Mouse (Mus musculus): ENCODE measurements at regions not wholly inside any gene's neighbourhood (a gene's known extent, or its start where the extent isn't known, plus 50 kb on each side); places are given as distances from the start of the nearest gene placed in this dataset.
A peak's percentile ranks its signal among the peaks of the same experiment; 100 is the strongest.

- H3K4me2 ChIP-seq, result no peak overlapping the region
- WGBS, result 70% methylated on average over 3 of the region's 3 CpGs
- H3K4me3 ChIP-seq, result no peak overlapping the region
- no peaks in the 10 kb centered on the region for H3K9me3 ChIP-seq
- no peaks in the 10 kb centered on the region for H3K36me3 ChIP-seq
- no peak overlapping the region for H3K27ac ChIP-seq
- no peak overlapping the region for H3K9ac ChIP-seq
- no peak for ATAC-seq (ENCODE audit: insufficient number of reproducible peaks, insufficient read depth, low FRiP score, low TSS enrichment, low read depth)
- no peaks in the 10 kb centered on the region for H3K4me1 ChIP-seq
- H3K27me3 ChIP-seq, result no peaks in the 10 kb centered on the region
Measured at GRCm38 (mm10) chr4:99394244-99394643, 98.5 kb downstream of the Gm12689 start.

- H3K9ac ChIP-seq, result no peak overlapping the region
- H3K27me3 ChIP-seq, result no peaks in the 10 kb centered on the region
- no peaks in the 10 kb centered on the region for H3K36me3 ChIP-seq
- ATAC-seq (ENCODE audit: insufficient number of reproducible peaks, insufficient read depth, low FRiP score, low TSS enrichment, low read depth), result no peak
- no peaks in the 10 kb centered on the region for H3K9me3 ChIP-seq
- no peak overlapping the region for H3K4me3 ChIP-seq
- no peak overlapping the region for H3K4me2 ChIP-seq
- WGBS, result 79% methylated on average over 7 of the region's 7 CpGs
- no peak overlapping the region for H3K27ac ChIP-seq
- no peaks in the 10 kb centered on the region for H3K4me1 ChIP-seq
Measured at GRCm38 (mm10) chr4:99407466-99407865, 111.8 kb downstream of the Gm12689 start.

DNA sequence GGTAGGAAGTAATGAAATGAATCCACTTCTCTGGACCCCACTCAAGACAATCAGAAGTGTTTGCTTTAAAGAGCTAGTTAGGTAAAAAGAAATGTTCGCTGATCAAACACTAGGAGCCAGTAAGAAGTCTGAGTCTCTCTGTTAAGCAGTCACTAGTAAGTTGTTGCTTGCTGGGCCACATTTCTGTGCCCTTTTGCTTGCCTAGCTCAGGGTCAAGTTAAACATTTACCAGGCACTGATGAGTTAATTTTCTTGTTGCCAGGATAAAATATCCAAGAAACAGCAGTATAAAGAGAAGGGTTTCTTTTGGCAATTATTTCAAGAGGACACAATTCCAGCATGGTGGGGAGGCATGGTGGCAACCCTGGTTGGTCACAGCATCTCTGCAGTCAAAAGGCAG lies 127.7 kb downstream of the Gm12689 start:
- H3K4me2 ChIP-seq, result no peak overlapping the region
- no peaks in the 10 kb centered on the region for H3K36me3 ChIP-seq
- no peak overlapping the region for H3K27ac ChIP-seq
- no peak overlapping the region for H3K4me3 ChIP-seq
- no peaks in the 10 kb centered on the region for H3K4me1 ChIP-seq
- H3K27me3 ChIP-seq, result no peaks in the 10 kb centered on the region
- no peak overlapping the region for H3K9ac ChIP-seq
- H3K9me3 ChIP-seq, result no peaks in the 10 kb centered on the region
- ATAC-seq (ENCODE audit: insufficient number of reproducible peaks, insufficient read depth, low FRiP score, low TSS enrichment, low read depth), result no peak
- 89% methylated on average over 1 of the region's 1 CpGs for WGBS

- Histone ChIP-seq H3K9me3 (no peaks in the 10 kb centered on the region), H3K9ac (no peak overlapping the region), H3K27me3 (peaks cover 4% of the 10 kb centered on the region; the same call in 1 of the 2 replicates), H3K4me3 (peak overlapping the region; percentile 27), H3K36me3 (no peaks in the 10 kb centered on the region), H3K27ac (no peak overlapping the region), H3K4me2 (peak overlapping the region; percentile 57), H3K4me1 (no peaks in the 10 kb centered on the region)
- WGBS, result 47% methylated on average over 28 of the region's 28 CpGs
- no peak for ATAC-seq (ENCODE audit: insufficient number of reproducible peaks, insufficient read depth, low FRiP score, low TSS enrichment, low read depth)
Measured at GRCm38 (mm10) chr4:99445077-99445754, 149.5 kb downstream of the Gm12689 start.

- peak overlapping the region; percentile 57 for H3K4me2 ChIP-seq
- peak overlapping the region; percentile 27; the same call in 1 of the 2 replicates for H3K4me3 ChIP-seq
- no peaks in the 10 kb centered on the region for H3K9me3 ChIP-seq
- no peaks in the 10 kb centered on the region for H3K36me3 ChIP-seq
- 76% methylated on average over 9 of the region's 9 CpGs for WGBS
- H3K9ac ChIP-seq, result no peak overlapping the region
- ATAC-seq (ENCODE audit: insufficient number of reproducible peaks, insufficient read depth, low FRiP score, low TSS enrichment, low read depth), result no peak
- H3K27ac ChIP-seq, result no peak overlapping the region
- H3K27me3 ChIP-seq, result peaks cover 4% of the 10 kb centered on the region; the same call in 1 of the 2 replicates
- H3K4me1 ChIP-seq, result no peaks in the 10 kb centered on the region
Measured at GRCm38 (mm10) chr4:99445755-99446128, 150.0 kb downstream of the Gm12689 start.

DNA sequence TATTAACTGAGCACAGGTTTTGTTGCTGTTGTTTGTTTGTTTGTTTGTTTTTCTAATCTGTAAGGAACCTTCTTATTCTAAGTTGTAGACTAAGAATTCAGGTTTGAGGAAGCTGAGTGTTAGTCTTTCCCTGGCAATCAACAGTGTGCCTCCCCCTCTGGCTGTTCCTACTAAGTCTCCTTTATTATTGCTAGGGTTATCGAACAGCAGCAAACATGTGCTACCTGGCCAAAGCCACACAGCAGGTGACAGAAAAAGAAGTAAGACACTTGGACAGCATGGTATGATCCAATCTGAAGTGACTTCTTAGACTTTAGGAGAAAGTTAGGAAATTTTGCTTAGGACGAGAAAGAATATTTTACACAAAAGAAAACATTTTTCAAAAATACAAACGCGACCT lies 163.3 kb downstream of the Gm12689 start:
- Histone ChIP-seq H3K36me3 (no peaks in the 10 kb centered on the region), H3K4me2 (peak overlapping the region; percentile 50), H3K4me1 (peaks cover 3% of the 10 kb centered on the region), H3K9ac (no peak overlapping the region), H3K27ac (no peak overlapping the region), H3K27me3 (peaks cover 17% of the 10 kb centered on the region; the same call in 1 of the 2 replicates), H3K4me3 (no peak overlapping the region), H3K9me3 (no peaks in the 10 kb centered on the region)
- WGBS, result 65% methylated on average over 4 of the region's 4 CpGs
- ATAC-seq (ENCODE audit: insufficient number of reproducible peaks, insufficient read depth, low FRiP score, low TSS enrichment, low read depth), result no peak

- ATAC-seq (ENCODE audit: insufficient number of reproducible peaks, insufficient read depth, low FRiP score, low TSS enrichment, low read depth), result no peak
- Histone ChIP-seq H3K27me3 (peaks cover 17% of the 10 kb centered on the region; the same call in 1 of the 2 replicates), H3K36me3 (no peaks in the 10 kb centered on the region), H3K9me3 (no peaks in the 10 kb centered on the region), H3K27ac (no peak overlapping the region), H3K4me1 (peaks cover 3% of the 10 kb centered on the region), H3K4me2 (peak overlapping the region; percentile 50), H3K9ac (0 out of 2 replicates have a peak overlapping the region, but pooled peaks have one; percentile 40), H3K4me3 (peak overlapping the region; percentile 22)
- WGBS, result 4% methylated on average over 14 of the region's 14 CpGs
Measured at GRCm38 (mm10) chr4:99459436-99459835, 163.7 kb downstream of the Gm12689 start.

- Histone ChIP-seq H3K27me3 (peaks cover 5% of the 10 kb centered on the region; the same call in 1 of the 2 replicates), H3K4me1 (no peaks in the 10 kb centered on the region), H3K4me3 (no peak overlapping the region), H3K36me3 (no peaks in the 10 kb centered on the region), H3K9ac (no peak overlapping the region), H3K27ac (no peak overlapping the region), H3K4me2 (no peak overlapping the region), H3K9me3 (no peaks in the 10 kb centered on the region)
- ATAC-seq (ENCODE audit: insufficient number of reproducible peaks, insufficient read depth, low FRiP score, low TSS enrichment, low read depth), result no peak
- 71% methylated on average over 9 of the region's 9 CpGs for WGBS
Measured at GRCm38 (mm10) chr4:99465493-99465892, 169.8 kb downstream of the Gm12689 start.

DNA sequence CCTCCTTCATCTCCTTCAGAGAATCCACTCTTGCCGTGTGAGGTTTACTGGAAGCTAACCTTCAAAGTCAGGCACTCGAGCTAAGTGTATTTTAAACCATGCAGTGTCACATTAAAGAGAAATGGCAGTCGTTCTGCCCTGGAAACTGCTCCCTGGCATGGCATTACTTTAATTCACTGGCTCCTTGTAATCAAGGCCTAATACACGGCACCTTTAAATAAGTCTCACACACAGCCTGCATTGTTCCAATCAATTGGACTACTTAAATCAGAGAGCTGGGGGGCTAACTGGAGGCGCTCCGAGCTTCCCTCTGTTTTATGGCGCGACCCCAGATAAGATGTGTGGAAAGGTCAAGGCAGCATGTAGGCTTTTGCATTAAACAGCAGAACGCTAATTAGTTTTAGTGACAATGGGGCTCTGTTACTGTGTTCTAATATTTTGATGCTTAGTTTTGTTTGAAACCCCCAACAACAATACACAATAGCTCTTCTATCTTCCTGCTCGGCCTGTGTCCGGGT lies 180.1 kb downstream of the Gm12689 start:
- H3K4me3 ChIP-seq, result no peak overlapping the region
- H3K36me3 ChIP-seq, result no peaks in the 10 kb centered on the region
- 25% methylated on average over 11 of the region's 11 CpGs for WGBS
- peaks cover 6% of the 10 kb centered on the region; the same call in 1 of the 2 replicates for H3K27me3 ChIP-seq
- no peaks in the 10 kb centered on the region for H3K4me1 ChIP-seq
- H3K4me2 ChIP-seq, result no peak overlapping the region
- H3K9me3 ChIP-seq, result no peaks in the 10 kb centered on the region; the same call in 1 of the 2 replicates
- no peak overlapping the region for H3K9ac ChIP-seq
- no peak overlapping the region for H3K27ac ChIP-seq
- no peak for ATAC-seq (ENCODE audit: insufficient number of reproducible peaks, insufficient read depth, low FRiP score, low TSS enrichment, low read depth)

- H3K4me2 ChIP-seq, result no peak overlapping the region
- no peak overlapping the region for H3K27ac ChIP-seq
- no peaks in the 10 kb centered on the region for H3K36me3 ChIP-seq
- 65% methylated on average over 4 of the region's 4 CpGs for WGBS
- H3K4me3 ChIP-seq, result no peak overlapping the region
- no peaks in the 10 kb centered on the region for H3K4me1 ChIP-seq
- ATAC-seq (ENCODE audit: insufficient number of reproducible peaks, insufficient read depth, low FRiP score, low TSS enrichment, low read depth), result no peak
- H3K9me3 ChIP-seq, result no peaks in the 10 kb centered on the region
- H3K9ac ChIP-seq, result no peak overlapping the region
- H3K27me3 ChIP-seq, result no peaks in the 10 kb centered on the region
Measured at GRCm38 (mm10) chr4:99484271-99484670, 171.8 kb upstream of the Foxd3 start.

- Histone ChIP-seq H3K4me1 (no peaks in the 10 kb centered on the region), H3K9me3 (no peaks in the 10 kb centered on the region), H3K27me3 (no peaks in the 10 kb centered on the region), H3K4me2 (no peak overlapping the region), H3K27ac (no peak overlapping the region), H3K36me3 (no peaks in the 10 kb centered on the region), H3K9ac (no peak overlapping the region), H3K4me3 (no peak overlapping the region)
- ATAC-seq (ENCODE audit: insufficient number of reproducible peaks, insufficient read depth, low FRiP score, low TSS enrichment, low read depth), result no peak
- 50% methylated on average over 12 of the region's 12 CpGs for WGBS
Measured at GRCm38 (mm10) chr4:99491536-99492514, 164.3 kb upstream of the Foxd3 start.
